Mouse (Mus musculus) ES-Bruce4 (cell line): ENCODE data around the gene Hoxb3. TPM values are rescaled to one million over a fixed set of nuclear protein-coding genes. Genes with fewer than 3 reads are reported as not detected.

Experiments
- H3K27ac ChIP-seq: 2 replicates; pipeline ENCODE4 v1.5.1; 2012; ENCODE audit warnings: low read length, inconsistent platforms; ENCODE audit not compliant: insufficient read depth
- H3K27me3 ChIP-seq: 2 replicates; pipeline ENCODE4 v1.6.1; 2012; ENCODE audit warnings: mild to moderate bottlenecking, low read length, inconsistent platforms; ENCODE audit not compliant: control insufficient read depth, poor library complexity, insufficient read depth, severe bottlenecking
- H3K36me3 ChIP-seq: 2 replicates; pipeline ENCODE4 v1.6.1; 2012; ENCODE audit warnings: inconsistent platforms, mild to moderate bottlenecking, low read length, moderate library complexity; ENCODE audit not compliant: control insufficient read depth, poor library complexity, insufficient read depth, severe bottlenecking
- H3K4me1 ChIP-seq: one replicate; pipeline ENCODE4 v1.8.1; 2011; ENCODE audit warnings: low read length; ENCODE audit not compliant: control insufficient read depth, insufficient read depth
- H3K4me3 ChIP-seq: 2 replicates; pipeline ENCODE4 v1.5.1; 2011; ENCODE audit warnings: low read depth, mild to moderate bottlenecking, low read length
- H3K9ac ChIP-seq: 2 replicates; pipeline ENCODE4 v1.6.1; 2012; ENCODE audit warnings: low read depth, mild to moderate bottlenecking, inconsistent platforms; ENCODE audit not compliant: poor library complexity, severe bottlenecking
- H3K9me3 ChIP-seq: replicated peaks from 2 replicates; pipeline ENCODE4 v1.6.1; 2012; ENCODE audit warnings: mild to moderate bottlenecking, low read length, inconsistent platforms; ENCODE audit not compliant: control insufficient read depth, poor library complexity, insufficient read depth, severe bottlenecking
- CTCF ChIP-seq: IDR thresholded peaks from one replicate; pipeline ENCODE4 v1.8.1; 2011; ENCODE audit warnings: low read depth, low read length
- EP300 ChIP-seq: IDR thresholded peaks from 2 replicates; pipeline ENCODE4 v1.6.1; 2011; ENCODE audit warnings: low read depth, low read length; ENCODE audit not compliant: insufficient read depth
- POLR2A ChIP-seq: IDR thresholded peaks from one replicate; pipeline ENCODE4 v1.8.1; 2011; ENCODE audit warnings: low read length; ENCODE audit not compliant: insufficient read depth
- polyA plus RNA-seq: library from polyadenylated mRNA; stranded (reverse); fragments of >200 nt; gene quantifications from 2 replicates; pipeline ENCODE4 v1.2.4, GENCODE M21; 2011; ENCODE audit warnings: low read depth; ENCODE audit not compliant: missing spikeins, insufficient read depth, insufficient read length

Gene Hoxb3
- polyA plus RNA-seq, 1 experiment = not detected

DNA sequence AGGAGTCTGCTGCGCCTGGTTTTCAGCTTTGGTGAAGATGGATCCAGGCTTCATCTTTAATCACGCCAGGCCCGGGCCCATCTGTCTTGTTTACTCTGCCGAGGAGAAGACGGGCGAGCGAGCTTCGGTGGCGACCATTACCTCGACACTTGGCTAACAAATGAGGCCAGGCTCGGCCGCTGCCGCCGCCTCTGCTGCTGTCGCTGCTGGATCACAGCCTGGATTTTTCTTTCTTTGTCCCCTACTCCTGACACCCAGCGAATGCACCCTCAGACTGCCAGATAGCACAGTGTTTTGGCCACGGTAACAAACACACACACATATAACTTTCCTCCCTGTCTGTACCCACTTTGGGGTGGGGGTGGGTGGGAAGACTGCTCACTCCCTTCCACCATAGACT, 2.4 kb upstream of the Hoxb3 start:
- Histone ChIP-seq H3K4me1 (no peaks in the 10 kb centered on the region), H3K27ac (no peak overlapping the region), H3K36me3 (no peaks in the 10 kb centered on the region), H3K9ac (no peak overlapping the region), H3K27me3 (peaks cover 60% of the 10 kb centered on the region), H3K4me3 (no peak overlapping the region), H3K9me3 (no peaks in the 10 kb centered on the region)
- TF ChIP-seq CTCF (no peak), EP300 (no peak), POLR2A (no peak)

GRCm38 (mm10) chr11:96321846-96322245, 1.3 kb upstream of the Hoxb3 start:
- no peak overlapping the region for H3K27ac ChIP-seq
- TF ChIP-seq POLR2A = no peak
- H3K9ac ChIP-seq = no peak overlapping the region
- H3K36me3 ChIP-seq = no peaks in the 10 kb centered on the region
- H3K9me3 ChIP-seq = no peaks in the 10 kb centered on the region
- peaks cover 60% of the 10 kb centered on the region for H3K27me3 ChIP-seq
- H3K4me3 ChIP-seq = no peak overlapping the region
- H3K4me1 ChIP-seq = no peaks in the 10 kb centered on the region

DNA sequence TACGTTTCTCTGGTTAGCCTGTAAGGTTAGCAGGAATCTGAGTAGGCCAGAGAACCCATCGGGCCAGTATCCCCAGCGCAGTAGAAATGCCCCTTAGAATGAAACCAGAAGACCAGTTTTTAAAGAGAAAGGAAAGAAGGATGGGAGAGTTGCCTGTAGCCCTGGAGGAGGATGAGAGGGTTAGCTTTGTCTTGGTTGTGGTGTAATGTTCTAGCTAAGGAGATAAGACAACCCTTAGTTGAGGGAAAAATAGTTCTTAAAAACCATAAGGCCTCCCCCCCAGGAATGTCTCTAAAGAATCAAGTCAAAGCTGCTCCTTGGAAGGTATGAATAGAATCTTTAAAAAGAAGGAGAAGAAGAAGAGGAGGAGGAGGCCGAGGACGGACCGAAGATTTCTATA, 388 bp upstream of the Hoxb3 start:
- TF ChIP-seq EP300 (no peak), CTCF (no peak), POLR2A (no peak)
- H3K36me3 ChIP-seq = no peaks in the 10 kb centered on the region
- no peak overlapping the region for H3K9ac ChIP-seq
- peaks cover 59% of the 10 kb centered on the region for H3K27me3 ChIP-seq
- no peaks in the 10 kb centered on the region for H3K9me3 ChIP-seq
- H3K27ac ChIP-seq = no peak overlapping the region
- no peak overlapping the region for H3K4me3 ChIP-seq
- H3K4me1 ChIP-seq = no peaks in the 10 kb centered on the region

- Histone ChIP-seq H3K4me3 (no peak overlapping the region), H3K9me3 (no peaks in the 10 kb centered on the region), H3K9ac (no peak overlapping the region), H3K27me3 (peaks cover 61% of the 10 kb centered on the region), H3K27ac (no peak overlapping the region), H3K36me3 (no peaks in the 10 kb centered on the region), H3K4me1 (no peaks in the 10 kb centered on the region)
- no peak for TF ChIP-seq POLR2A
- TF ChIP-seq CTCF = no peak
- no peak for TF ChIP-seq EP300
These were observed 999 bp downstream of the Hoxb3 start for GRCm38 (mm10) chr11:96324125-96324524.

- Histone ChIP-seq H3K4me1 (no peaks in the 10 kb centered on the region), H3K27me3 (peaks cover 56% of the 10 kb centered on the region), H3K27ac (no peak overlapping the region), H3K9me3 (no peaks in the 10 kb centered on the region), H3K36me3 (no peaks in the 10 kb centered on the region), H3K4me3 (no peak overlapping the region), H3K9ac (no peak overlapping the region)
- no peak for TF ChIP-seq POLR2A
- no peak for TF ChIP-seq EP300
- no peak for TF ChIP-seq CTCF
These were observed 1.8 kb downstream of the Hoxb3 start for GRCm38 (mm10) chr11:96324965-96325364.

GRCm38 (mm10) chr11:96325747-96326212, 2.7 kb downstream of the Hoxb3 start:
- H3K27ac ChIP-seq = no peak overlapping the region
- H3K27me3 ChIP-seq = peaks cover 53% of the 10 kb centered on the region
- TF ChIP-seq POLR2A = no peak
- H3K36me3 ChIP-seq = no peaks in the 10 kb centered on the region
- no peaks in the 10 kb centered on the region for H3K9me3 ChIP-seq
- H3K9ac ChIP-seq = no peak overlapping the region
- no peaks in the 10 kb centered on the region for H3K4me1 ChIP-seq
- H3K4me3 ChIP-seq = no peak overlapping the region
